Mouse (Mus musculus): Measurements from ENCODE around the gene Runx2. TPM values are rescaled to one million over a fixed set of nuclear protein-coding genes. Genes with fewer than 3 reads are reported as not detected.

Runx2 gene
- polyA plus RNA-seq, 1 experiment from 2014 or later = 4.0 TPM

DNA sequence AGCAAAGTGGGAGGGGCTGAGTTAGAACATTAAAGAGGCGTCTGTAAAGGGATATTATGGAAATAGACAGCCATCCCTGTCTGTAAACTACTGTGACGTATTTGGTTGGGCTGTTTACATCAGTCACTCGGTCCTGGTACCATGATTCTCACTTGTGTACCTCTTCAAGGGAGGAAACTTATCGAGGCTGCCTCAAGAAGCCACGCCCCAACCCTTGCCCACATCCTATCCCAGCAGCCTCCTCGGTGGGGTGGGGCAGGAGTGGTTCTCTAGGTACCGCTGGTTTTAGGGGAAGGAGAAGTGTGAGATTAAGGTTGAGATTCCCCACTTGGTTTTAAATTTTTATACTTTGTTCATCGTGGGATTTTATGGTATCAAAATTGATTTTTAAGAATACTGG, 69.2 kb downstream of the Runx2 start:
- 88% methylated on average over 8 of the region's 8 CpGs for WGBS
- no peak for DNase-seq (ENCODE audit: low spot score)
- Histone ChIP-seq H3K27me3 (ENCODE audit: insufficient read depth, low read length) (no peaks in the 10 kb centered on the region), H3K9me3 (replicated peaks; ENCODE audit: low read length) (no peaks in the 10 kb centered on the region), H3K27ac (no peak overlapping the region), H3K36me3 (ENCODE audit: insufficient read depth, low read length) (no peaks in the 10 kb centered on the region), H3K9ac (ENCODE audit: low read depth, low read length) (no peak overlapping the region), H3K4me3 (replicated peaks; ENCODE audit: low read depth, low read length) (no peak overlapping the region), H3K4me2 (ENCODE audit: low read length) (no peak overlapping the region), H3K4me1 (replicated peaks; ENCODE audit: insufficient read depth, low read length) (no peaks in the 10 kb centered on the region)
- no peak for TF ChIP-seq CTCF (IDR thresholded peaks at IDR 0.05; ENCODE audit: low read depth)
- ATAC-seq (replicated peaks; ENCODE audit: low FRiP score, low read depth) = no peak

DNA sequence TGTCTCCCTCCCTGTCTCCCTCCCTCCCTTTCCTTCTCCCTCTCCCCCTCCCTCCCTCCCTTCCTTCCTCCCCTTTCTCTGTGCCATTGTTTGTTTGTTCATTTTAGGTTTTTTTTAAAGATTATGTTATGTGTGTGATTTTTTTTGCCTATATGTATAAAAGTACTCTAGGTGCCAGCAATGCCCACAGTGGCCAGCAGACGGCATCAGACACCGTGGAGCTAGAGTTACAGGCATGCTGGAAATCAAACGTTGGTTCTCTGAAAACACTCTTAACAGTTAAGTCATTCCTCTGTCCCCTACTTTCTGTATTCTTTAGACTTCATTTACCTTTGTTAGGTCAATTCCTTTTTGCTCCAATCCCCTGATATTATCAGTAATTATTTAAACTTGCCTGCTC, 70.8 kb downstream of the Runx2 start:
- H3K9ac ChIP-seq (ENCODE audit: low read depth, low read length) = no peak overlapping the region
- no peak overlapping the region for H3K27ac ChIP-seq
- ATAC-seq (replicated peaks; ENCODE audit: low FRiP score, low read depth) (no peak), DNase-seq (ENCODE audit: low spot score) (no peak)
- no peaks in the 10 kb centered on the region for H3K4me1 ChIP-seq (replicated peaks; ENCODE audit: insufficient read depth, low read length)
- TF ChIP-seq CTCF (IDR thresholded peaks at IDR 0.05; ENCODE audit: low read depth) = peak; percentile 55; the same call in 1 of the 2 replicates
- H3K4me3 ChIP-seq (replicated peaks; ENCODE audit: low read depth, low read length) = no peak overlapping the region
- WGBS = 53% methylated on average over 3 of the region's 3 CpGs
- no peaks in the 10 kb centered on the region for H3K9me3 ChIP-seq (replicated peaks; ENCODE audit: low read length)
- H3K27me3 ChIP-seq (ENCODE audit: insufficient read depth, low read length) = peaks cover 10% of the 10 kb centered on the region
- no peaks in the 10 kb centered on the region for H3K36me3 ChIP-seq (ENCODE audit: insufficient read depth, low read length)
- H3K4me2 ChIP-seq (ENCODE audit: low read length) = no peak overlapping the region

DNA sequence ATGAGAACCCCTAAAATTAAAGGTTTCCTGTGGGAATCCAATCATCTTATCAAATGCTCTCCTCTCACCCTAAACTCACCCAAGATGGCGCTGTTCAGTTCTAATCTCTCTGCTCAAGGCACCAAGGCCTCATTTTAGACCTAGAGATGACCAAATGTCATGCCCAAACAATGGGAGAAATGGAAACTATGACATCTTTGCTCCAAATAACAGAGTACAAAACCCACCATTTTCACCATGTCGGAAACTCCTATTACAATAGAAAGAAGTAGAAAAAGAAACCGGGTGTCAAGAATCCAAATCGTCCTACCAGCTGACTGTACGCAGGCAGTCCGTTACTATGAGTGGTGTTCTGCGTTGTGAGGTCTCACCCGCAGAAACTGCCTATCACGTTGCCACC, 72.4 kb downstream of the Runx2 start:
- no peaks in the 10 kb centered on the region; the same call in 1 of the 2 replicates for H3K4me1 ChIP-seq (replicated peaks; ENCODE audit: insufficient read depth, low read length)
- H3K27me3 ChIP-seq (ENCODE audit: insufficient read depth, low read length) = peaks cover 24% of the 10 kb centered on the region
- DNase-seq (ENCODE audit: low spot score) = no peak
- no peak overlapping the region for H3K27ac ChIP-seq
- H3K9ac ChIP-seq (ENCODE audit: low read depth, low read length) = no peak overlapping the region
- no peaks in the 10 kb centered on the region for H3K9me3 ChIP-seq (replicated peaks; ENCODE audit: low read length)
- ATAC-seq (replicated peaks; ENCODE audit: low FRiP score, low read depth) = no peak
- no peak overlapping the region for H3K4me3 ChIP-seq (replicated peaks; ENCODE audit: low read depth, low read length)
- H3K4me2 ChIP-seq (ENCODE audit: low read length) = no peak overlapping the region
- 88% methylated on average over 9 of the region's 9 CpGs for WGBS
- no peaks in the 10 kb centered on the region for H3K36me3 ChIP-seq (ENCODE audit: insufficient read depth, low read length)
- no peak for TF ChIP-seq CTCF (IDR thresholded peaks at IDR 0.05; ENCODE audit: low read depth)

DNA sequence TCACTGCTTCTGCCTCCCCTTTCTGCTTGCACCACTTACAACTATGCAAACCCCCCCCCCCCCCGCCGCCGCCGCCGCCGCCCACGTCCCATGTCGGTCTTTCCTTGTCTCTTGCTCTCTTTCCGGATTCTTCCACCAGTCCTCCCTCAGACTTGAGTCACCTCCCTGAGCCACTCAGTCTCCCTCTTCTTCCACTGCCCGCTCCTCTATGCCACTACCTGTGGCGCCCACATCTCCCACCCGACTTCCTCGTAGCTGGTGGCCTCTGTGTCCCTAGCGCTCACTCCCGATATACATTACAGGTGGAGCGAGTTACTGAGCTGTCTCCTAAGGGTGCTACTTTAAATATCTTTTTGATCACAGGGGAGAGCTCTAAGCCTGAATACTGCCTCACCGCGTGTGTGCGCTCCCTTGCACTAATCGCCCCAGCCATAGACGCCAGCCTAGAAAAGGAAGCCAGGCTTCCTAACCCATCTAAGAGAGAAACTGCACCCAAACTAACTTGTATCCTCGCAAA, 76.4 kb downstream of the Runx2 start:
- Histone ChIP-seq H3K4me3 (replicated peaks; ENCODE audit: low read depth, low read length) (peak overlapping the region; percentile 71; the same call in 1 of the 2 replicates), H3K27ac (no peak overlapping the region), H3K9me3 (replicated peaks; ENCODE audit: low read length) (no peaks in the 10 kb centered on the region), H3K36me3 (ENCODE audit: insufficient read depth, low read length) (no peaks in the 10 kb centered on the region), H3K9ac (ENCODE audit: low read depth, low read length) (no peak overlapping the region), H3K27me3 (ENCODE audit: insufficient read depth, low read length) (peaks cover 50% of the 10 kb centered on the region), H3K4me1 (replicated peaks; ENCODE audit: insufficient read depth, low read length) (peaks cover 13% of the 10 kb centered on the region), H3K4me2 (ENCODE audit: low read length) (peak overlapping the region; percentile 90)
- 12% methylated on average over 14 of the region's 22 CpGs for WGBS
- peak; percentile 23; the same call in 1 of the 2 replicates for TF ChIP-seq CTCF (IDR thresholded peaks at IDR 0.05; ENCODE audit: low read depth)
- ATAC-seq (replicated peaks; ENCODE audit: low FRiP score, low read depth) (no peak), DNase-seq (ENCODE audit: low spot score) (peak; percentile 25)

DNA sequence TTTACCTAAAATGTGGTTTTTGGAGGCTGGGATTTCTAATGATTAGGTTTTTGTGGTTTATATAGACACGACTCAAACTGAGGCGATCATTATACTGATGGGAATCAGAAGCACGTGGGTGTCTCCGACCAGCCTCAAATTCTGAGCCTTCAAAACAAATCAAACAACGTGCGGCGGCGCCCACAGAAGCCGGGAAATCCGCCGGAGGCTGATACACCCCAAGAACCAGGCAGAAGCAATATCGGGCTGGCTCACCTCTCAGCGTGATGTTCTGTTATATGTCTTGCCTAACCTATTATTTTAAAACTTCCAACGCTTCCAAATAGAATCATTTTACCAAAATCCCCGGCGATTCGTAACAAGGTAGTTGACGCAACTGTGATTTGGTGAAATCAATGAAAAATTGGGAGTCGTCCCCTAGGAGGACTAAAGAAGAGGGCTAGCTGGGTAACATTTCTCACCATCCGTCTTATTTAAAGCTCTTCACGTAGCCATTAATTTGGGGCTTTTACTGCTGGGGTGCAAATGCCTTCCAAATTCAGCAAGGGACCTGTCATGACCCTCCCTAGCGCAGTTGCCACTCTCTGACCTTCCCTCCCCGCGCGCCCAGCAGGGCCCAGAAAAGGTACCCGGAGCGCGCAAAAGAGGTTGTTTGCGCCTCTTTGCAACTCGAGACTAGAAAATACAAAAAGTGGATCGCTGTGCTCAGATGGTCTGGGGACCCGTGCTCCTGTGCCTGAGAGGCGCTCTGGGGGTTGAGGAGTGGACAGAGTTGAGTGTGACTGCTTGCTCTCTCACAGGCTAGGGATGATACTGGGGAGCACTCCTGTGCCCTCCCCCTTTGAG, 77.1 kb downstream of the Runx2 start:
- Histone ChIP-seq H3K4me3 (replicated peaks; ENCODE audit: low read depth, low read length) (peak overlapping the region; percentile 71; the same call in 1 of the 2 replicates), H3K27me3 (ENCODE audit: insufficient read depth, low read length) (peaks cover 53% of the 10 kb centered on the region), H3K9me3 (replicated peaks; ENCODE audit: low read length) (no peaks in the 10 kb centered on the region), H3K27ac (no peak overlapping the region), H3K9ac (ENCODE audit: low read depth, low read length) (no peak overlapping the region), H3K4me1 (replicated peaks; ENCODE audit: insufficient read depth, low read length) (peaks cover 13% of the 10 kb centered on the region), H3K36me3 (ENCODE audit: insufficient read depth, low read length) (no peaks in the 10 kb centered on the region), H3K4me2 (ENCODE audit: low read length) (peak overlapping the region; percentile 90)
- WGBS = 4% methylated on average over 33 of the region's 33 CpGs
- ATAC-seq (replicated peaks; ENCODE audit: low FRiP score, low read depth) (no peak), DNase-seq (ENCODE audit: low spot score) (peak; percentile 12)
- no peak for TF ChIP-seq CTCF (IDR thresholded peaks at IDR 0.05; ENCODE audit: low read depth)

DNA sequence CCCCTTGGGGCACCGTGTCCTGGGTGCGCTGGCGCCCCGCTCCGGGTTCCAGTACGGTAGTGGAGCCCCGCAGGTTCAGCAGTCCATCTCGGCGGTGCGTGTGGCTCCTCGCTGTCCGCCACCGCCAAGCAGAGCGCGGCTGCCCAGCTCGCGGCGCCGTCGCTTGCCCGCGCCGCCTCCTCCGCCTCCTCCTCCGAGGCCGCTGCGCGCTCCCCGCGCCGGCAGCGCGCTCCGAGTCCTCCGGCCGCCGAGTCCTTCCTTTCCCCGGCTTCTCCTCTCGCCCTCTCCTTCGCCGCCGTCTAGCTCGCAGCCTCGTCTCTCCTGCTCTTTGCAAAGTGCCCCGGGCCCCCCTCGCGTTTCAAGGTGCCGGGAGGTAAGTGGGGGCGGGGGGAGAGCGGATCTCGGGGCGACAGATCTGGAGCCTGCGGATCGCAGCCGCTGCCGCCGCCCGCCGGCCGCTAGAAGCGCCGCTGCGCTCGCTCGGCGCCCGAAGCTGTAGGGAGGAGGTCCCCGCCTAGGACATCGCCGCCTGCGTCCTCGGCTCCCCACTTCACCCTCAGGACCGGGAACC, 78.5 kb downstream of the Runx2 start:
- Histone ChIP-seq H3K4me3 (replicated peaks; ENCODE audit: low read depth, low read length) (peak overlapping the region; percentile 71), H3K27me3 (ENCODE audit: insufficient read depth, low read length) (peaks cover 58% of the 10 kb centered on the region), H3K4me1 (replicated peaks; ENCODE audit: insufficient read depth, low read length) (peaks cover 13% of the 10 kb centered on the region), H3K4me2 (ENCODE audit: low read length) (peak overlapping the region; percentile 90), H3K27ac (peak overlapping the region; percentile 66; the same call in 1 of the 2 replicates), H3K9me3 (replicated peaks; ENCODE audit: low read length) (no peaks in the 10 kb centered on the region), H3K36me3 (ENCODE audit: insufficient read depth, low read length) (no peaks in the 10 kb centered on the region), H3K9ac (ENCODE audit: low read depth, low read length) (peak overlapping the region; percentile 65)
- TF ChIP-seq CTCF (IDR thresholded peaks at IDR 0.05; ENCODE audit: low read depth) = peak; percentile 53
- peak; percentile 78 for DNase-seq (ENCODE audit: low spot score)
- WGBS = 0% methylated on average over 54 of the region's 73 CpGs
- peak; percentile 51; the same call in 1 of the 2 replicates for ATAC-seq (replicated peaks; ENCODE audit: low FRiP score, low read depth)

Data from kidney, postnatal 0 days (tissue).